Mouse (Mus musculus) megakaryocyte-erythroid progenitor cell, adult 5-6 weeks (primary cell): Measurements from ENCODE around the gene Bahcc1. TPM values are rescaled to one million over a fixed set of nuclear protein-coding genes. Genes with fewer than 3 reads are reported as not detected.

Experiments
- ATAC-seq: replicated peaks from 2 replicates; pipeline ENCODE4 v1.8.0; 2016; ENCODE audit warnings: mild to moderate bottlenecking, inconsistent platforms; ENCODE audit not compliant: severe bottlenecking, poor library complexity, low FRiP score, low TSS enrichment
- total RNA-seq, 2 experiments: library from RNA; stranded (forward) in 1 of 2; stranded (reverse) in 1 of 2; fragments of 200-1000, 215-1000 nt in 1 of 2; fragments of >200 nt in 1 of 2; fragmentation: Nextera tagmentation in 1 of 2; gene quantifications; 2 replicates each; pipeline ENCODE4 v1.2.3; 2014 to 2017

The Bahcc1 gene
- total RNA-seq, 2 experiments from 2014 or later, result 6.7 to 30.1 TPM

DNA sequence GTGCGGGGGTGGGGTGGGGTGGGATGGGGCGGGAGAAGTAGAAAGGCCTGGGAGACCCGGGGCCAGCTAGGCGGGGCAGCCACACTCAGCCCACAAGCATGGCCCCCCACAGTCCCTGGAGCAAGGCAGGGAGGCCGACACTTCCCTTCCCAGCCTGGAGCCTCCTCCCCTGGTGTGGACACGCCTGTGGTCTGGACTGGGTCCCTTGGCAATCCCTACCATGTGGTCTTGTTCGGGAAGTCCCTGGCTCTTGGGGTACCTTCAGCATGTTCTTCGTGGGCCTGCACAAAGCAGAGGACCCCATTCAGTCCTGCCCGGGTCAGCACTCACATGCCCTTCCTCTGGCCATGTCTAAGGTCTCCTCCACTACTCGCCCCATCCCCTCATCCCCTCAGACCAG lies 23.8 kb downstream of the Bahcc1 start:
- ATAC-seq, result no peak

- ATAC-seq, result no peak
These were observed 24.5 kb downstream of the Bahcc1 start for GRCm38 (mm10) chr11:120256981-120257820.

GRCm38 (mm10) chr11:120257911-120258310 lies 25.2 kb downstream of the Bahcc1 start:
- ATAC-seq, result no peak

DNA sequence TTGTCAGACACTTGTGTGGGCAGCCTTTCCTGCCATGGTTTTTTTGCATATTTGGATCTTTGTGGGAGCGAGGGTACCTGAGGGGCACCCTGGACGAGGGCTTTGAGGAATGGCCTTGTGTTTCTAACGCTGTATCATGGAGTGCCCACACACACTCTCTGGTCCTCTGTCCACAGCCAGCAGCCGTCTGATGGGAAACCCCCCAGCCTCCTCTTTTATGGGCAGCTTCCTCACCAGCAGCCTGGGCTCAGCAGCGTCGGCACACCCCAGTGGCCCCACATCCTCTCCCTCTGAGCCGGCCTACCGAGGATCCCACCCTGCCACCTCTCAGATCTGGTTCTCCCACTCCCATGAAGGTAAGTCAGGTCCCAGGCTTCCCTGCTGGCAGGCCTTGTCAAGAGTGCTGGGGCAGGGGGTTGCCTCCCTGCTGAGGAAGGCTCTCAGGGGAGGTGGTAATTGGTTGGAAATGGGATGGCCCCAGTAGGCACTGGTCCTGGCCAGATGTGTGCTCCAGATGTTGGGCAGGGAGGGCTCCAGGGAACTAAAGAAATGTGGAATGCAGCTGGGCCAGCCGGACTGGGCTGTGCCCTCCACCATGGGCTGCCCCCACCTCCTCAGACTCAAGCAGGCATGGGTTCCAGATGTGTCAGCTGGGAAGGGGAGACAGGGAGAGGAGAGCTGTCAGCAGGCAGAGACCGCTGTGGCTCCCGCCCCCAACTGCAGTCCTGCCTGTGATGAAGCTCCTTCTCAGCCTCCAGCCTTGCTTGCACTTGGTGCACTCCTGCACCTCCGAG lies 26.3 kb downstream of the Bahcc1 start:
- ATAC-seq, result no peak

GRCm38 (mm10) chr11:120259792-120260768 lies 27.3 kb downstream of the Bahcc1 start:
- no peak for ATAC-seq

DNA sequence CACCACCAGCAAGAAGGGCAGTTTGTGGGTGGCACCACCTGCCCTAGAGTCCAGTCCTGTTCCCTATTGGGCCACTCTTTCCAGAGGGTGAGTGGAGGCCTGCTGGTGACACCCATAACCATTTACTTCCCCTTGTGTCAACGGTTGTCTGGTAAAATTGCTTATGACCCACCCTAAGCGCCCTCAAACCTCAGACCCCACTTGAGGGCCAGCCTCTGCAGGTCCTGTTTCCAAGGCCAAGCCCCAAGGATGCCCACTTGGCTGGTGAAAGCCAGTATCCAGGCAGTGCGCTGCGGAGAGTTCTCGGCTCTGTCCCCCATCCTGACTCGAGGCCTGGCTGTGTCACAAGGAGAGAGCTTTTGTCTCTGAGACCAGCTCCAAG lies 28.0 kb downstream of the Bahcc1 start:
- no peak for ATAC-seq

- peak; percentile 68 for ATAC-seq
These were observed 28.9 kb downstream of the Bahcc1 start for GRCm38 (mm10) chr11:120261416-120262355.

DNA sequence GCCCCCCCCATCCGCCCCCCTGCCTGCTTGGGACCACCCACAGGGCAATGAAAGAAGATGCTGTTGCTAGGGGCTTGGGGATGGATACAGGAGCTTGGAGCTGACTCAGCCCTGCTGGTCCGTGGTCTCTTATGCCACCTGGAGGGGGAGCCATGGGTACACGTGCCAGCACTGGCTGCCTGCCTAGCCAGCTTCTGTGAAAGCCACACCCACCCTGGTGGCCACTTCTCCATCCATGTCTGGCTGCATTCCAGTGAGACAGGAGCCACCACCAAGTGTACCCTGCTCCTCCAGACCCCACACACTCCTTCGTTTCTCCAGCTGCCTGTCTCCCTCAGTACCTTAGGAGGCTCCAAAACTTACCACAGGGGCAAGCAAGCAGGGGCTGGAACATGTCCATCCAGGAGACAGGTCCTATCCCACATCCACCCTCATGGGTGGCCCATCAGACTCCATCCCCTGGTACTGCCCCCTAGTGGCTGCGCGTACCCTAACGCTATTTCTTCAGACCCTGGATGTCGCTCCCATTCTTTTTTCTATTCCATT lies 29.7 kb downstream of the Bahcc1 start:
- ATAC-seq, result peak; percentile 31

- ATAC-seq, result no peak
These were observed 30.4 kb downstream of the Bahcc1 start for GRCm38 (mm10) chr11:120263176-120263575.

- ATAC-seq, result no peak
These were observed 31.3 kb downstream of the Bahcc1 start for GRCm38 (mm10) chr11:120264008-120264407.

DNA sequence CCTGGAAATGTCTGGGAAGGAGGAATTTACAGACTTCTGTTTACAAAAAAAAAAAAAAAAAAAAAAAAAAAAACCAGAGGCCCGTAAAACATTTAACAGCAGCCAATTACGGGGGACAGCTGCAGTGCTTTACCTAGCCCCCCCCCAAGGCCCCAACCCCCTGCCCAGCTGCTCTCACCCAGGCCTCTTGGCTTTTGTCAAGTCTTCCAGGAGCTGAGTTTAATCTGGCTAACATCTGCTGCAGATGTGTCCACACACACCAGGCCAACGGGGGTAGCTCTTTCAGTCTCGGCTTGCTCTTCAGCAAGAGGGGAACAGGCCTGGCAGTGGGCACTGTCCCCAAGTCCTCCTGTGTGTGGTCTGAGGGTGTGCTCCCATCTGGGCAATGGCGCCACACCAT lies 32.7 kb downstream of the Bahcc1 start:
- no peak for ATAC-seq

DNA sequence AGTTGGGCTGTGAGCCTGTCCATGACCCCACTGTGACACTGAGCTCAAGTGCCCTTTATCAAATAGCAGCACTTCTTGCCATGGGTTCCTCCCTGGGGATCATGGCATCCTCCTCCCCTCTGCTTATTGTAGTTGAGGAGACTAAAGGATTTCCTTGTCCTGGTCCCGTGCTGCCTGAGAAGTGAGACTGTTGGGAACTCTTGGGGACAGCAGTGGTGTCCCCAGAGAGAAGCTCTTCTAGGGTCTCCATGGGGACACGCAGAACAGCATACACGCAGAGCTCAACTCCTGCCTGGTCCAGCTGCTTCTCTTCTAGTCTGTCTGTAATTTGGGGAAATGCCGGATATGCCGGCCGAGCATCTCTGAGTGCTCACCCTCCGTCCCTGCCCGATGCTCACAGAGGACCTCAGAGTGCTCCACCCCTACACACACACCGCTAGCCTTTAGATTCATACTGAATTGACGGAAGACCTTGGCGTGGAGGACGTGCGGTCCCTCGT lies 33.6 kb downstream of the Bahcc1 start:
- no peak for ATAC-seq

DNA sequence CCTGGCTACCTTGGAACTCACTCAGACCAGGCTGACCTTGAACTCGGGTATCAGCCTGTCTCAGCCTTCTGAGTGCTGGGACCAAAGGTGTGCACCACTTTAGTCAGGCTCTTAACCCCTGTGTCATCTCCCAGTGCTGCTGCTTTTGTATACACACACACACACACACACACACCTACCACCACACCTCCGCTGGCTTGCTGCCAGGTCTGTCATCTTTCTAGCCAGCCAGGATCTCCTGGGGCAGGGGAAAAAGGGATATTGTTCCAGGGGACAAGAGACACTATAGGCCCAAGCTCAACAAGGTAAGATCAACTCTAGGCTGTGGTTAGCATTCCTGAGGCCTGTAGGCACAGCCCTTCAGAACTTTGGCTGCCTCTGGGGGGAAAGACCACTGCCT lies 34.5 kb downstream of the Bahcc1 start:
- ATAC-seq, result no peak

DNA sequence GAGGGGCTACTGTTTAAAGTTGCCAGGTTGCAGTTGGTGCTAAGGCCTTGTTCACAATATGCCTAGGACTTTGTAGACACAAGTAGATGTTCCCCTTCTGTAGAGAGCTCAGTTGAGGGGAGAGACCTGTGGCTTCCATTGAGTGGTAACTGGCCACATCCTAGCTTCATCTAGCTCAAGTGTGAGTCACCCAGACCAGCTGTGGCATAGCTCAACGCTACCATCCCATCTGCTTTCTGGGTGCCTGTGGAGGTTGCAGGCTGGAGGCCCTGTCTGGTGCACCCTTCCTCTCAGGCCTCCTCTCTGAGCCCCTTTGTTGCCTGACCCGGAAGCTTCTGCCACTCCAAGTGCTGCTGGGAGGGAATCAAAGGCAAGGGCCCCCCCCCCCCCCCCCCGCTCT lies 34.9 kb downstream of the Bahcc1 start:
- ATAC-seq, result no peak

DNA sequence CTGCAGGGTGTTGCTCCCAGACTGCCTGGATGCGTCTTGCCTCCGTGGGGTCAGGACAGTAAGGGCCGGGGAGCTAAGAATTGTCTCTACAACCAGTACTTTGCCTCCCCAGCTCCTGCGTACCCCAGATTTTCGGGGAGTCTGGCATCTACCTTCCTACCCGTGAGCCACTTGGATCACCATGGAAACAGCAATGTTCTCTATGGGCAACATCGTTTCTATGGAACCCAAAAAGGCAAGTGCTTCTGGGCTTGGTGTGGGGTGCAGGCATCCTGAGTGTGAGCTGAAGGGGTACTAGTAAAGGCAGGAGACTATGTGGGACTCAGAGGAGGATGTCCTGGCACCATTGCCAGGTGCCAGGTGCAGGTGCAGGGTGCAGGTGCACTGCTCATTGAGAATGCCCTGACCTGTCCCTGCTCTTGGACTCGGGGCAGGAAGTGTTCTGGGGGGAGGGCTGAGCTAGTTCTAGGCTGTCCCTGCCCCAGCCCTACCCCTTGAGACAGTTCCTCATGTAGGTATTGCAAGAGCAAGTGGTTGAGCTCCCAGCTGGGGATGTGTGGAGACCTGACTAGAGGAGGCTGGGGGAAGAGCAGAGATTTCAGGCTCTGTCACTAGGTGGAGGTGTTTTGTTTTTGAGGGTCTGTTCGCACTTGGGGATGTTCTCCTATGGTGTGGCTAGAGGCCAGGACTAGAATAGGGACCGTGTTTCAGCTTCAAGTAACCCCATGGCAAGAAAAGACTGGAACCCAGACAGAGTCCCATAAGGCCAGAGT lies 35.6 kb downstream of the Bahcc1 start:
- ATAC-seq, result no peak

- ATAC-seq, result no peak
These were observed 36.3 kb downstream of the Bahcc1 start for GRCm38 (mm10) chr11:120269007-120269406.

DNA sequence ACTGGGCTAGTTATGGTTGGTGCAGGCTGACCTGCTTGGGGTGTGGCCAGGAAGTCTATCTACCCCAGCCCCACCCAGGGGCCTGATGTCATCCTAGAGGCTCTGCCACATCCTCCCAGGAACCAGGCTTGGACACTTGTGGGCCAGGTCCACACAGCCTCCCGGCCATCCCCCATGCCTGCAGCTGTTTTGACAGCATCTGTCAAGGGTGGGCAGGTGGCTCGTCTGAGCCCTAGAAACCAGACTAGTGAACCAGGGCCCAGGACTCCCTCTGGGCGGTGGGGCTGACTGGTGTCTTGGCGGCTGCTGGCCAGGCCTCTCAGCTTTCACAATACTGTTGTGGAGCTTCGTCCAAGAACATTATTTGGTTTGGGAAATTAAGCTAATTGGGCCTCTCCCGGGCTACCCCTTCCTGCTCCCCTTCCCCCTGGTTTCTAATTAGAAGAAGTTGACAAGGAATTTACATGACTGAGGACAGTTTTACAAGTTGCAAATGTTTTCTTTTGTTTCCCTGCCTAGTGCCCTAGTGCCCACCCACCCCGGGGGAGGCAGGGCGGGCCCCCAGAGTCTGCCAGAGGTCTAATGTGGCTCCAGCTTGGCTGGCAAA lies 36.9 kb downstream of the Bahcc1 start:
- ATAC-seq, result peak; percentile 23; the same call in 1 of the 2 replicates
